Mouse (Mus musculus): Measurements from ENCODE around the gene Ptpre. TPM values are rescaled to one million over a fixed set of nuclear protein-coding genes. Genes with fewer than 3 reads are reported as not detected.
"Not testable (repeated sequence)": the region's sequence is repeated elsewhere in the genome, so short reads cannot be mapped to it uniquely, and the experiment has no call there.

Gene Ptpre
- polyA plus RNA-seq, 1 experiment from 2014 or later: 3.4 TPM

DNA sequence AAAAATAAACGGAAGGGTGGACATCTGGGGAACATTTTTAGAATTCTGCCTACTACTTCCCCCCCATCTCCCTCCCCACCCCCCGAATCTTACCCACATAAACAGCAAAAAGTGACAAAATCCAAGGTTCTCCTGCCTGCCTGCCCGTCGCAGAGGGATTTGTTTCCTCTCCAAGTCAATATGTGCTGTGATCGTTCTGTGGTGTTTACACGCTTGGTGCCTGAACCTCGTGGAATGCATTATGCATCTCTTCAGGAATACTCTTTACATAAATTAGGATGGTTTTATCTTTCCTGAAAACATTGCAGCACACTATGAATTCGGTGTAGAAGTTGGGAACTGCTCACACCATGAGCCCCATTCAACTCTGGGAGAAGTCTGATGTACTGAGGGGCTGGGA, 26.7 kb downstream of the Ptpre start:
- Histone ChIP-seq H3K36me3 (no peaks in the 10 kb centered on the region), H3K9ac (no peak overlapping the region)
- WGBS: 76% methylated on average over 8 of the region's 8 CpGs

GRCm38 (mm10) chr7:135566013-135566412, 28.7 kb downstream of the Ptpre start:
- H3K9me3 ChIP-seq: no peaks in the 10 kb centered on the region
- no peak overlapping the region for H3K9ac ChIP-seq
- H3K4me2 ChIP-seq: no peak overlapping the region
- no peaks in the 10 kb centered on the region for H3K4me1 ChIP-seq
- 70% methylated on average over 5 of the region's 5 CpGs for WGBS
- no peaks in the 10 kb centered on the region for H3K36me3 ChIP-seq
- ATAC-seq (ENCODE audit: insufficient read depth, low FRiP score, low read depth): no peak
- H3K4me3 ChIP-seq (replicated peaks): no peak overlapping the region
- no peak overlapping the region for H3K27ac ChIP-seq
- no peaks in the 10 kb centered on the region for H3K27me3 ChIP-seq (replicated peaks)

More for the DNA sequence above, 26.7 kb downstream of the Ptpre start:
- Histone ChIP-seq H3K4me3 (replicated peaks) (no peak overlapping the region), H3K27ac (no peak overlapping the region), H3K27me3 (replicated peaks) (no peaks in the 10 kb centered on the region), H3K9me3 (no peaks in the 10 kb centered on the region), H3K4me1 (no peaks in the 10 kb centered on the region), H3K4me2 (no peak overlapping the region)
- ATAC-seq (ENCODE audit: insufficient read depth, low FRiP score, low read depth): no peak

- no peak overlapping the region for H3K9ac ChIP-seq
- no peaks in the 10 kb centered on the region for H3K27me3 ChIP-seq (replicated peaks)
- WGBS: 76% methylated on average over 1 of the region's 1 CpGs
- no peak for ATAC-seq (ENCODE audit: insufficient read depth, low FRiP score, low read depth)
- H3K27ac ChIP-seq: no peak overlapping the region
- H3K4me1 ChIP-seq: no peaks in the 10 kb centered on the region
- H3K36me3 ChIP-seq: no peaks in the 10 kb centered on the region
- no peak overlapping the region for H3K4me2 ChIP-seq
- no peak overlapping the region for H3K4me3 ChIP-seq (replicated peaks)
- H3K9me3 ChIP-seq: no peaks in the 10 kb centered on the region
Measured at GRCm38 (mm10) chr7:135567582-135567981, 30.3 kb downstream of the Ptpre start.

GRCm38 (mm10) chr7:135568550-135568949, 31.3 kb downstream of the Ptpre start:
- H3K4me2 ChIP-seq: no peak overlapping the region
- ATAC-seq (ENCODE audit: insufficient read depth, low FRiP score, low read depth): no peak
- H3K27me3 ChIP-seq (replicated peaks): no peaks in the 10 kb centered on the region
- WGBS: 47% methylated on average over 2 of the region's 2 CpGs
- H3K4me1 ChIP-seq: no peaks in the 10 kb centered on the region
- no peak overlapping the region for H3K27ac ChIP-seq
- no peaks in the 10 kb centered on the region for H3K9me3 ChIP-seq
- no peaks in the 10 kb centered on the region for H3K36me3 ChIP-seq
- H3K9ac ChIP-seq: no peak overlapping the region
- no peak overlapping the region for H3K4me3 ChIP-seq (replicated peaks)

DNA sequence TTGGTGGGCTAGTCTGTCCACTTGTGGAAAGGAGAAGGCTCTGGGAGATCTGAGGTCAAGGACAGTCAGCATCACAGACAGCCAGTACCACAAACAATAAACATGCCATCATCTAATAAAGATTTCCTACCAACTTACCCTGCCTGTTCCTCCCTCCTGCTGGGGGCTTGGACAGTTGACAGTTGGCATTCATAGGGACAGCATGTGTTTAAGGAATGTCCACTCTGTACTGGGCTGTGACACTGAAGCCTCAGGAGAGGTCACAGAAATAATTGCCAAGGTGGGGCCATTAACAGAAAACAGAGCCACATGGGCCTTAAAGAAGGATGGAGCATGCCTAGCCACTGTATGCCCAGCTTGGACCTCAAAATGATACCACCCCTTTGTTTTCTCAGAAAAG, 34.1 kb downstream of the Ptpre start:
- ATAC-seq (ENCODE audit: insufficient read depth, low FRiP score, low read depth): no peak
- Histone ChIP-seq H3K4me3 (replicated peaks) (no peak overlapping the region), H3K9ac (no peak overlapping the region), H3K4me2 (no peak overlapping the region), H3K9me3 (no peaks in the 10 kb centered on the region), H3K36me3 (no peaks in the 10 kb centered on the region), H3K27ac (peak overlapping the region; percentile 35; the same call in 1 of the 2 replicates), H3K27me3 (replicated peaks) (no peaks in the 10 kb centered on the region), H3K4me1 (no peaks in the 10 kb centered on the region)

DNA sequence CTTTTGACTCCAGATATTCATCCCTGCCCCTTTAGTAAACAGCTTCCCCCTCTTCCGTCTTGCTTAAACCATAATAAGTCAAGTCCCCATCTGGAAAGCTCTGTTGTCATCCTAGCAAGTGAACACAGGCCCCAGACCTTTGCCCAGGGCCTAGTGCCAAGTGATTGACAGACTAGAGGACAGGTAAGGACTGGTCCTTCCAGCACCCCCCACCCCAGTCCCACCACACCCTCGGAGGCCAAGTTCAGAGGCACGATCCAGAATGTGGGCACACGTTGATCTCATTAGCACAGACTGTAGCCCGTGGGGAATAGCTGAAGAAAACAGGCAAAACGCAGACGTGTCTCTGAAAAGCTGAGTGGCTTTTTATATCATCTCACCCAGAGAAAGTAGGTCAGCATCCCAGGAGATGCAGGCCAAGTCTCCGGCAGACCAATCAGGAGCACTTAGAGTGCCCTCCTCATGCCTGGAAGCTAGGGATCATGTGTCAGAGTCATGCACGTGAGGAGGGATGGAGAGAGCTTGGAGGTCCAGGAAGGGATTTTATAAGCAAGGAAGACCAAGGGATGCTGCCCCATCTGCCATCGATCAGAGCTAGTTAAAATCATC, 34.8 kb downstream of the Ptpre start:
- Histone ChIP-seq H3K4me1 (no peaks in the 10 kb centered on the region), H3K36me3 (no peaks in the 10 kb centered on the region), H3K9ac (no peak overlapping the region), H3K9me3 (no peaks in the 10 kb centered on the region), H3K27ac (0 out of 2 replicates have a peak overlapping the region, but pooled peaks have one; percentile 44), H3K4me2 (no peak overlapping the region), H3K27me3 (replicated peaks) (no peaks in the 10 kb centered on the region), H3K4me3 (replicated peaks) (no peak overlapping the region)
- WGBS: 50% methylated on average over 10 of the region's 10 CpGs
- peak; percentile 66; the same call in 1 of the 2 replicates for ATAC-seq (ENCODE audit: insufficient read depth, low FRiP score, low read depth)

DNA sequence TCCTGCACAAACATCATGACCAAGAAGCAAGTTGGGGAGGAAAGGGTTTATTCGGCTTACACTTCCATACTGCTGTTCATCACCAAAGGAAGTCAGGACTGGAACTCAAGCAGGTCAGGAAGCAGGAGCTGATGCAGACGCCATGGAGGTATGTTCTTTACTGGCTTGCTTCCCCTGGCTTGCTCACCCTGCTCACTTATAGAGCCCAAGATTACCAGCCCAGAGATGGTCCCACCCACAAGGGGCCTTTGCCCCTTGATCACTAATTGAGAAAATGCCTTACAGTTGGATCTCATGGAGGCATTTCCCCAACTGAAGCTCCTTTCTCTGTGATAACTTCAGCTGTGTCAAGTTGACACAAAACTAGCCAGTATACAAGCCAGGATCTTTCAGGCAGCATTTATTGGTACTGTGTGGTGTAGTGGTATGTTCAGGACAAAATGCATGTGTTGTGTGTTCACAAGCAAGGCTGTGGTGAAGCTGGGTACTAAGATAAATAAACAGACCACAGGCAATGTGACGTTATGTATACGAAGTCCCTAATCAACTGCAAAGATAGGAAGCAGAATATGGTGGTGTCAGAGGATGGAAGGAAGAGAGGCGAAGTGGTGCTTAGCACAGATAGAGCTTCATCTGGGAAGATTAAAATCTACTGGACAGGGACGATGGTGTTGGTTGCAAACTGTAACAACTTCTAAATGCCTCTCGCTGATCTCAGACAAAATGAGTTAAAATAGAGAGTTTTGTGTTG, 38.2 kb downstream of the Ptpre start:
- H3K27me3 ChIP-seq (replicated peaks); H3K36me3 ChIP-seq; H3K9ac ChIP-seq; H3K9me3 ChIP-seq; H3K4me3 ChIP-seq (replicated peaks); H3K4me2 ChIP-seq; H3K27ac ChIP-seq; H3K4me1 ChIP-seq; ATAC-seq (ENCODE audit: insufficient read depth, low FRiP score, low read depth): not testable (repeated sequence)
- WGBS: 63% methylated on average over 7 of the region's 7 CpGs

GRCm38 (mm10) chr7:135576329-135576728, 39.0 kb downstream of the Ptpre start:
- 84% methylated on average over 3 of the region's 3 CpGs for WGBS

DNA sequence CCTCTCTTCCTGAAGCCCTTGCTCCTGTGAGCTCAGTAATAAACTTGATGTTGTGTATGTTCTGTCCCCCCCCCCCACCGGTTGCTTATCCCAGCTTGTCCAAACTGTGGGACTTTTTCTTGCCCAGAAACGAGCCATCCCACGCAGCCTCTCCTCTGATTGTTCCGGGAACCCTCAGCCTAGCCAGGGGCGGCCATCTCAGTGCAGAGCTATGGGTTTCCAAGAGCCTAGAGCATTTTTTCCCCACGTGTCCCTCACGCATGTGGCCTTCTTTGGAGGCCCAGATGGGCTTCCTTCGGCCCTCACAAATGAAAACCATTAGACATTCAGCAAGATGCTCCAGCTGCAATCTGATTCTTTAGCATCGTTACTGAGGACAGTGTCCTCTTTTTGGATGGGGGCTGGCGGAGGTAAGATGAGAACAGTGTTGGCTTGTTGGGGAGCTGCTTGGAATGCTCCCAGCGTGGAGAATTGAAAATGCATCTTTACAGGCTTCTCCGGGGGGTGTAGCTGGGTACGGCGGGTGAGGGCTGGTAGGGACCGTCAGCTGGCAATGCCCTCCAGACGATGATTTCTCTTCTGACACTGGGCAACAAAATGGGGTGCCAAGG, 41.5 kb downstream of the Ptpre start:
- ATAC-seq (ENCODE audit: insufficient read depth, low FRiP score, low read depth): no peak
- no peaks in the 10 kb centered on the region for H3K36me3 ChIP-seq
- H3K4me3 ChIP-seq (replicated peaks): no peak overlapping the region
- no peak overlapping the region for H3K27ac ChIP-seq
- H3K9me3 ChIP-seq: no peaks in the 10 kb centered on the region
- no peak overlapping the region for H3K9ac ChIP-seq
- 84% methylated on average over 16 of the region's 16 CpGs for WGBS
- no peak overlapping the region for H3K4me2 ChIP-seq
- H3K27me3 ChIP-seq (replicated peaks): no peaks in the 10 kb centered on the region
- H3K4me1 ChIP-seq: no peaks in the 10 kb centered on the region

More at GRCm38 (mm10) chr7:135576329-135576728, 39.0 kb downstream of the Ptpre start:
- no peaks in the 10 kb centered on the region for H3K36me3 ChIP-seq
- no peak overlapping the region for H3K9ac ChIP-seq
- no peak overlapping the region for H3K27ac ChIP-seq
- H3K4me1 ChIP-seq: no peaks in the 10 kb centered on the region
- no peak overlapping the region for H3K4me2 ChIP-seq
- H3K4me3 ChIP-seq (replicated peaks): no peak overlapping the region
- H3K27me3 ChIP-seq (replicated peaks): no peaks in the 10 kb centered on the region
- no peak for ATAC-seq (ENCODE audit: insufficient read depth, low FRiP score, low read depth)
- H3K9me3 ChIP-seq: no peaks in the 10 kb centered on the region

DNA sequence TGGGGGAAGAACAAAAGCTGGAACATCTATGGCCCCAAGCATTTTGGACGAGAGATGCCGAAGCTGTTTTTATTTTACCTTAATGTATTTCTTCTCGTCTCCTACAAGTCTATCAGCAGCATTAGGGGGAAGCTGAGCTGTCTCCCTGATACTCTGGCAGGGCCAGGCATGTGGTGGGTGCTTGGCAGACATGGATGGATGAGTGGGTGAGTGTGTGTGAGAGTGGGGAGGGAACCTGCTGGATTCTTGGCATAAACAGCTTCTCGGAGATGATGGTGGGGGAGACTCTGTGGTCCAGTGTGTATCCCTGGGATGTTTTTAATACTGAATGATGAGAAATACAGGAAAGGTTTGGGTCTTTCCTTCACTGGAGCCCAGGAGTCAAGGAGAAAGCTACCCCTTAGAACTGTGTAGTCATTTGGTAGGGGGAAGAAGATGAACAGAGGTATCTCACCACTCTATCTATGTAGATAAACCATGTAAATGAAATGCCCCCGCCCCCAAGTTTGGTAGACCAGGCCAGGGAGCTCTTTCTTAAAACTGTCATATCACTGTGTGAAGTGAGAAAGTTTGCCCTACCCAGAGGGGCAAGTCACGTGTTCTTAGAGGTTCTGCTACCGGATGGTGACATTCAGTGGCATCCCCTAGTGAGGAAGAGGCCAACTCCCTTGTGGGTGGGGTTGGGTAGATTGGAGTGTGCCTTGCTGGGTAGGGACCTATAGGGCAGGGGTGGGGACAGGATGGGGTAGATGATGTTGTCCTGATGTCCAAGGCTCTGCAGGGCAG, 43.2 kb downstream of the Ptpre start:
- Histone ChIP-seq H3K27me3 (replicated peaks) (no peaks in the 10 kb centered on the region), H3K4me3 (replicated peaks) (no peak overlapping the region), H3K27ac (no peak overlapping the region), H3K4me1 (no peaks in the 10 kb centered on the region), H3K9ac (no peak overlapping the region), H3K4me2 (no peak overlapping the region), H3K36me3 (no peaks in the 10 kb centered on the region), H3K9me3 (no peaks in the 10 kb centered on the region)
- WGBS: 72% methylated on average over 7 of the region's 7 CpGs
- ATAC-seq (ENCODE audit: insufficient read depth, low FRiP score, low read depth): no peak; the same call in 1 of the 2 replicates

DNA sequence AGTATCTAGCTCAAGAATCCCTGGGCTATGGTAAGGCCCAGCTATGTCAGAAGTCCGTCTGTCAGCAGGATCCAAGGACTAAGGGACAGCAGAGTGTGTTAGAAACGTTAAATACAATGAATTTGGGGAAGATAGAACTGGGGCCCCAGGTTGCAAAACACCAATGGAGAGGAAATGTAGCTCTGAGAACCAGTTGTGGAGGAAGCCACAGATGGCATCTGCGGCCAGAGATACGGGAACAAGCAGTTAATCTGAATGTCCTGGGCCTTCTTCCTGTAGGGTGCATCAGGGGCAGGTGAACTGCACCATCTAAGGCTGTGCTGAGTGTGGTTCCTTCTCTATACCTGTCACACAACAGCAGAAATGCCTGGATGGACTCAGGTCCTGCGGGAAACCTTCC, 43.8 kb downstream of the Ptpre start:
- no peak overlapping the region for H3K27ac ChIP-seq
- H3K36me3 ChIP-seq: no peaks in the 10 kb centered on the region
- 66% methylated on average over 5 of the region's 5 CpGs for WGBS
- H3K27me3 ChIP-seq (replicated peaks): no peaks in the 10 kb centered on the region
- no peaks in the 10 kb centered on the region for H3K4me1 ChIP-seq
- H3K4me3 ChIP-seq (replicated peaks): no peak overlapping the region
- ATAC-seq (ENCODE audit: insufficient read depth, low FRiP score, low read depth): no peak; the same call in 1 of the 2 replicates
- no peaks in the 10 kb centered on the region for H3K9me3 ChIP-seq
- H3K9ac ChIP-seq: no peak overlapping the region
- H3K4me2 ChIP-seq: no peak overlapping the region

Data from stomach, embryonic 15.5 days (tissue).